10 mouse cellular contexts compared by ENCODE assay signal in genomic region chr17:17622576-17622975, GRCm38 (mm10). TPM values are rescaled to one million over a fixed set of nuclear protein-coding genes. Genes with fewer than 3 reads are reported as not detected.
DNase-seq lines count a peak whose midpoint lies in the region; ATAC-seq and TF ChIP-seq lines count a peak whose summit lies in the region.
"Had no signal": no experiment of that assay in that cellular context is flagged by ENCODE, and none has a peak within 500 bp of the region (broad histone marks: within the 10 kb centered on the region; RNA-seq: fewer than 3 reads in every experiment).

No protein-coding gene starts in this region.

- H3K4me2 ChIP-seq in heart, embryonic 13.5 days, result peak overlapping the region; percentile 82
- no peak overlapping the region; the same call in 1 of the 2 replicates for H3K4me2 ChIP-seq in liver, embryonic 12.5 days

- 88% methylated on average over 1 of the region's 1 CpGs for WGBS in heart, embryonic 13.5 days
- WGBS in liver, adult 2 months, result 94% methylated on average over 1 of the region's 1 CpGs
- WGBS in liver, embryonic 12.5 days (ENCODE audit: insufficient replicate concordance), result 88% methylated on average over 1 of the region's 1 CpGs
- 96% methylated on average over 1 of the region's 1 CpGs for WGBS in limb, embryonic 10.5 days

- no peak overlapping the region for H3K27ac ChIP-seq in heart, embryonic 13.5 days (replicated peaks)
- H3K27ac ChIP-seq in liver, adult 2 months (replicated peaks; ENCODE audit: insufficient read depth, low read depth, low read length), result no peak overlapping the region
- no peak overlapping the region for H3K27ac ChIP-seq in liver, embryonic 12.5 days
- H3K27ac ChIP-seq in brown adipose tissue, adult 24 weeks (replicated peaks; ENCODE audit: low read depth, low read length), result 0 out of 2 replicates have a peak overlapping the region, but pooled peaks have one; percentile 80
- H3K27ac ChIP-seq in limb, embryonic 10.5 days, result no peak overlapping the region
- H3K27ac ChIP-seq: embryonic facial prominence, embryonic 12.5 days had no signal

- H3K27me3 ChIP-seq in heart, embryonic 13.5 days (replicated peaks), result no peaks in the 10 kb centered on the region
- H3K27me3 ChIP-seq in liver, adult 2 months (ENCODE audit: control insufficient read depth, insufficient read depth, low read length), result no peaks in the 10 kb centered on the region
- no peaks in the 10 kb centered on the region for H3K27me3 ChIP-seq in liver, embryonic 12.5 days (replicated peaks)
- no peaks in the 10 kb centered on the region for H3K27me3 ChIP-seq in limb, embryonic 10.5 days (ENCODE audit: low read depth, poor library complexity, severe bottlenecking)
- H3K27me3 ChIP-seq: embryonic facial prominence, embryonic 12.5 days had no signal

- H3K4me3 ChIP-seq in heart, embryonic 13.5 days, result peak overlapping the region; percentile 99
- no peak overlapping the region for H3K4me3 ChIP-seq in liver, adult 2 months (ENCODE audit: insufficient read depth, low read depth, low read length)
- no peak overlapping the region for H3K4me3 ChIP-seq in liver, embryonic 12.5 days
- H3K4me3 ChIP-seq in brown adipose tissue, adult 24 weeks (ENCODE audit: insufficient read depth, low read depth, low read length), result no peak overlapping the region
- H3K4me3 ChIP-seq in limb, embryonic 10.5 days, result peak overlapping the region; percentile 73

- no peak for DNase-seq in heart, adult 8-10 months (ENCODE audit: low spot score)
- DNase-seq in liver, adult 2 months (ENCODE audit: extremely low read depth, low read depth, low spot score), result peak; percentile 15
- no peak for DNase-seq in limb, embryonic 10.5 days (ENCODE audit: low spot score)
- no peak for DNase-seq in right cerebral cortex, postnatal 4 days
- DNase-seq: adrenal gland, adult 2 months; cerebellum, postnatal 25 days had no signal

- TF ChIP-seq POLR2A in liver, adult 2 months (IDR thresholded peaks at IDR 0.05; ENCODE audit: extremely low read depth, insufficient read depth, low read length), result no peak

- TF ChIP-seq CTCF in liver, adult 2 months (IDR thresholded peaks at IDR 0.05; ENCODE audit: low read depth, low read length), result no peak

- H3K9ac ChIP-seq in heart, embryonic 13.5 days, result peak overlapping the region; percentile 58; the same call in 1 of the 2 replicates
- H3K9ac ChIP-seq in liver, adult 2 months (ENCODE audit: low read depth, low read length), result no peak overlapping the region
- no peak overlapping the region for H3K9ac ChIP-seq in liver, embryonic 12.5 days

- peaks cover 18% of the 10 kb centered on the region for H3K79me2 ChIP-seq in liver, adult 2 months (ENCODE audit: control insufficient read depth, insufficient read depth, low read length)

- H3K36me3 ChIP-seq in heart, embryonic 13.5 days, result 0 out of 2 replicates have a peak, but pooled peaks cover 4% of the 10 kb centered on the region
- no peaks in the 10 kb centered on the region for H3K36me3 ChIP-seq in liver, adult 2 months (ENCODE audit: control insufficient read depth, insufficient read depth, low read length)
- no peaks in the 10 kb centered on the region for H3K36me3 ChIP-seq in liver, embryonic 12.5 days
- H3K36me3 ChIP-seq in limb, embryonic 10.5 days, result no peaks in the 10 kb centered on the region
- H3K36me3 ChIP-seq: embryonic facial prominence, embryonic 12.5 days had no signal

- no peaks in the 10 kb centered on the region for H3K9me3 ChIP-seq in heart, embryonic 13.5 days
- no peaks in the 10 kb centered on the region for H3K9me3 ChIP-seq in liver, embryonic 12.5 days (replicated peaks)
- H3K9me3 ChIP-seq in limb, embryonic 10.5 days (replicated peaks), result no peaks in the 10 kb centered on the region
- H3K9me3 ChIP-seq: embryonic facial prominence, embryonic 12.5 days had no signal

- no peak for ATAC-seq in heart, embryonic 13.5 days (ENCODE audit: extremely low read depth, insufficient number of reproducible peaks, low FRiP score, low TSS enrichment)
- ATAC-seq in liver, embryonic 12.5 days, result no peak

- peaks cover 48% of the 10 kb centered on the region for H3K4me1 ChIP-seq in heart, embryonic 13.5 days
- H3K4me1 ChIP-seq in liver, adult 2 months (ENCODE audit: control insufficient read depth, insufficient read depth, low read length), result peaks cover 10% of the 10 kb centered on the region
- peaks cover 45% of the 10 kb centered on the region for H3K4me1 ChIP-seq in liver, embryonic 12.5 days
- H3K4me1 ChIP-seq in brown adipose tissue, adult 24 weeks (ENCODE audit: control insufficient read depth, insufficient read depth, insufficient read length, low read length), result peaks cover 10% of the 10 kb centered on the region; the same call in 1 of the 2 replicates
- H3K4me1 ChIP-seq in limb, embryonic 10.5 days, result peaks cover 30% of the 10 kb centered on the region

RNA-seq across cellular contexts. Expression of gene Lnpep, which starts 2.3 kb away (rescaled TPM):
- polyA plus RNA-seq in heart, embryonic 13.5 days (2015; fragmentation: Nextera tagmentation; extraction: Ambion mirVana), result 8.7 and 9.6 TPM in 2 replicates
- total RNA-seq in heart, adult 8-10 months (2022), result 100 to 1,000 TPM; 158 to 181 (median 160) TPM
- 35.7 and 37.2 TPM in 2 replicates for total RNA-seq in liver, adult 2 months (2014; rRNA removed)
- 2.6 and 2.7 TPM in 2 replicates for polyA plus RNA-seq in liver, adult 2 months (2012; rRNA removed)
- 3.8 and 4.2 TPM in 2 replicates for polyA plus RNA-seq in liver, embryonic 12.5 days (2016; fragmentation: Nextera tagmentation; extraction: Ambion mirVana)
- 23.2 and 29.8 TPM in 2 replicates for polyA plus RNA-seq in brown adipose tissue, adult 24 weeks (2012; ENCODE audit: insufficient read depth, insufficient read length, missing spikeins)
- polyA plus RNA-seq in limb, embryonic 10.5 days (2016; fragmentation: Nextera tagmentation; extraction: Ambion mirVana), result 8.4 and 10.1 TPM in 2 replicates

Comparison
In these comparisons a context has a peak if more than half of its experiments do, and no peak if none do; other contexts are left out.
1. H3K4me3 ChIP-seq: peak in heart, embryonic 13.5 days (single experiment) and limb, embryonic 10.5 days (single experiment); none in liver, adult 2 months (single experiment), liver, embryonic 12.5 days (single experiment) and brown adipose tissue, adult 24 weeks (single experiment).